Mouse (Mus musculus) erythroblast, embryonic 14.5 days (primary cell): ENCODE measurements around the gene Atp6v0b. TPM values are rescaled to one million over a fixed set of nuclear protein-coding genes. Genes with fewer than 3 reads are reported as not detected.

Experiments
- H3K27me3 ChIP-seq: 2 replicates; pipeline ENCODE4 v1.6.1; 2012; ENCODE audit warnings: inconsistent platforms; ENCODE audit not compliant: control insufficient read depth
- H3K36me3 ChIP-seq: 2 replicates; pipeline ENCODE4 v1.6.1; 2012; ENCODE audit warnings: mild to moderate bottlenecking, inconsistent platforms; ENCODE audit not compliant: control insufficient read depth
- H3K4me1 ChIP-seq: 2 replicates; pipeline ENCODE4 v1.6.1; 2012; ENCODE audit warnings: inconsistent platforms; ENCODE audit not compliant: control insufficient read depth
- H3K4me3 ChIP-seq: replicated peaks from 2 replicates; pipeline ENCODE3; 2012; ENCODE audit warnings: moderate library complexity, mild to moderate bottlenecking, inconsistent platforms
- H3K9me3 ChIP-seq: 2 replicates; pipeline ENCODE4 v1.6.1; 2012; ENCODE audit warnings: low read length, inconsistent platforms, mixed read lengths; ENCODE audit not compliant: control insufficient read depth
- GATA1 ChIP-seq: IDR thresholded peaks from 2 replicates; pipeline ENCODE4 v1.6.1; 2012; ENCODE audit warnings: low read length, inconsistent platforms, mixed read lengths
- TAL1 ChIP-seq: IDR thresholded peaks from 3 replicates; pipeline ENCODE4 v1.6.1; 2012; ENCODE audit warnings: low read length, inconsistent platforms, mixed read lengths
- polyA plus RNA-seq: library from polyadenylated mRNA; stranded (reverse); fragments of >175 nt; gene quantifications from 2 replicates; pipeline ENCODE4 v1.2.3, GENCODE M21; 2012

Atp6v0b gene
- polyA plus RNA-seq, 1 experiment: 37.5 TPM

- Histone ChIP-seq H3K4me1 (peaks cover 88% of the 10 kb centered on the region), H3K4me3 (no peak overlapping the region), H3K36me3 (peaks cover 90% of the 10 kb centered on the region), H3K27me3 (no peaks in the 10 kb centered on the region; the same call in 1 of the 2 replicates), H3K9me3 (no peaks in the 10 kb centered on the region)
- TF ChIP-seq GATA1 (no peak), TAL1 (no peak)
These were observed 19.3 kb downstream of the Atp6v0b start for GRCm38 (mm10) chr4:117867823-117868222.

- peaks cover 98% of the 10 kb centered on the region for H3K36me3 ChIP-seq
- no peaks in the 10 kb centered on the region for H3K9me3 ChIP-seq
- TF ChIP-seq TAL1 (no peak), GATA1 (no peak)
- H3K4me1 ChIP-seq: peaks cover 85% of the 10 kb centered on the region
- no peaks in the 10 kb centered on the region; the same call in 1 of the 2 replicates for H3K27me3 ChIP-seq
- H3K4me3 ChIP-seq: no peak overlapping the region
These were observed 20.1 kb downstream of the Atp6v0b start for GRCm38 (mm10) chr4:117867000-117867399.

GRCm38 (mm10) chr4:117866083-117866482 lies 21.1 kb downstream of the Atp6v0b start:
- TF ChIP-seq GATA1: no peak
- TF ChIP-seq TAL1: no peak
- H3K27me3 ChIP-seq: no peaks in the 10 kb centered on the region; the same call in 1 of the 2 replicates
- peaks cover 100% of the 10 kb centered on the region for H3K36me3 ChIP-seq
- peaks cover 79% of the 10 kb centered on the region for H3K4me1 ChIP-seq
- H3K4me3 ChIP-seq: no peak overlapping the region
- H3K9me3 ChIP-seq: no peaks in the 10 kb centered on the region

GRCm38 (mm10) chr4:117862823-117863222 lies 24.3 kb downstream of the Atp6v0b start:
- Histone ChIP-seq H3K4me3 (no peak overlapping the region), H3K36me3 (peaks cover 100% of the 10 kb centered on the region), H3K9me3 (no peaks in the 10 kb centered on the region), H3K27me3 (no peaks in the 10 kb centered on the region; the same call in 1 of the 2 replicates), H3K4me1 (peaks cover 75% of the 10 kb centered on the region)
- no peak for TF ChIP-seq TAL1
- no peak for TF ChIP-seq GATA1

GRCm38 (mm10) chr4:117860570-117860969 lies 26.6 kb downstream of the Atp6v0b start:
- no peaks in the 10 kb centered on the region for H3K9me3 ChIP-seq
- no peaks in the 10 kb centered on the region; the same call in 1 of the 2 replicates for H3K27me3 ChIP-seq
- no peak overlapping the region for H3K4me3 ChIP-seq
- H3K4me1 ChIP-seq: peaks cover 72% of the 10 kb centered on the region
- peaks cover 100% of the 10 kb centered on the region for H3K36me3 ChIP-seq
- TF ChIP-seq TAL1: no peak
- no peak for TF ChIP-seq GATA1

- TF ChIP-seq GATA1: no peak
- TF ChIP-seq TAL1: no peak
- H3K4me3 ChIP-seq: no peak overlapping the region
- no peaks in the 10 kb centered on the region; the same call in 1 of the 2 replicates for H3K27me3 ChIP-seq
- H3K36me3 ChIP-seq: peaks cover 100% of the 10 kb centered on the region
- peaks cover 79% of the 10 kb centered on the region for H3K4me1 ChIP-seq
- no peaks in the 10 kb centered on the region for H3K9me3 ChIP-seq
These were observed 28.3 kb downstream of the Atp6v0b start for GRCm38 (mm10) chr4:117858794-117859193.

GRCm38 (mm10) chr4:117855146-117855545 lies 32.0 kb downstream of the Atp6v0b start:
- TF ChIP-seq GATA1 (no peak), TAL1 (no peak)
- Histone ChIP-seq H3K36me3 (peaks cover 100% of the 10 kb centered on the region), H3K4me1 (peaks cover 87% of the 10 kb centered on the region)

GRCm38 (mm10) chr4:117852152-117852868 lies 34.8 kb downstream of the Atp6v0b start:
- no peak for TF ChIP-seq GATA1
- TF ChIP-seq TAL1: no peak
- H3K4me3 ChIP-seq: no peak overlapping the region
- peaks cover 100% of the 10 kb centered on the region for H3K36me3 ChIP-seq
- no peaks in the 10 kb centered on the region; the same call in 1 of the 2 replicates for H3K27me3 ChIP-seq
- H3K9me3 ChIP-seq: no peaks in the 10 kb centered on the region
- H3K4me1 ChIP-seq: peaks cover 84% of the 10 kb centered on the region

More at GRCm38 (mm10) chr4:117855146-117855545, 32.0 kb downstream of the Atp6v0b start:
- no peak overlapping the region for H3K4me3 ChIP-seq
- no peaks in the 10 kb centered on the region; the same call in 1 of the 2 replicates for H3K27me3 ChIP-seq
- H3K9me3 ChIP-seq: no peaks in the 10 kb centered on the region

- no peak for TF ChIP-seq TAL1
- no peak for TF ChIP-seq GATA1
These were observed 36.3 kb downstream of the Atp6v0b start for GRCm38 (mm10) chr4:117850871-117851270.

More at GRCm38 (mm10) chr4:117850871-117851270, 36.3 kb downstream of the Atp6v0b start:
- H3K4me1 ChIP-seq: peaks cover 87% of the 10 kb centered on the region
- H3K27me3 ChIP-seq: no peaks in the 10 kb centered on the region; the same call in 1 of the 2 replicates
- H3K36me3 ChIP-seq: peaks cover 100% of the 10 kb centered on the region
- no peak overlapping the region for H3K4me3 ChIP-seq
- no peaks in the 10 kb centered on the region for H3K9me3 ChIP-seq
